Mouse (Mus musculus): ENCODE data around the gene Get4. TPM values are rescaled to one million over a fixed set of nuclear protein-coding genes. Genes with fewer than 3 reads are reported as not detected.

The Get4 gene
- polyA plus RNA-seq, 1 experiment from 2014 or later: 133 TPM

DNA sequence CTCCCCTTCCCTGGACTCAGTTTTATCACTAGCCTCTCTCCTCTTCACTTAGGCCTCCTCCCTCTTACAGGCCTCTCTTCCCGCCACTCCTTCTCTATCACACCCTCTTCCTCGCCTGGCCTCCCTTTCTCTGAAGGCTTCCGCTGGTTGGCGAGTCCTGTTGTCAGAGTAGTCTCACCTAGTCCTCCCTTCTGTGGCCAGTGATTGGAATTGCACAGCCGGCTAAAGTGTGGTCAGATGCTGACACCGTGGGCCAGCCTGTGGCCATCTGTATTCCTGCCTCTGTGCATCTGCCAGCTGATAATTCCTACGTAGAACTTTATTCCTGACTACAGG lies 754 bp downstream of the Get4 start:
- H3K4me1 ChIP-seq (replicated peaks; ENCODE audit: control insufficient read depth, insufficient read depth): peaks cover 11% of the 10 kb centered on the region
- H3K4me2 ChIP-seq (replicated peaks; ENCODE audit: low read depth): peak overlapping the region; percentile 88
- H3K4me3 ChIP-seq (ENCODE audit: low read depth, low read length): peak overlapping the region; percentile 76
- DNase-seq (ENCODE audit: low spot score) (no peak), ATAC-seq (ENCODE audit: low FRiP score, low TSS enrichment) (peak; percentile 36)
- WGBS: under 1% methylated on average over 7 of the region's 7 CpGs
- TF ChIP-seq EP300 (optimal IDR thresholded peaks at IDR 0.05) (peak; percentile 32), CTCF (IDR thresholded peaks at IDR 0.05; ENCODE audit: low read depth) (peak; percentile 30)
- peak overlapping the region; percentile 95 for H3K27ac ChIP-seq (replicated peaks)
- peak overlapping the region; percentile 80 for H3K9ac ChIP-seq (ENCODE audit: low read length)
- H3K9me3 ChIP-seq (ENCODE audit: control insufficient read depth, low read length): no peaks in the 10 kb centered on the region
- H3K27me3 ChIP-seq (ENCODE audit: control insufficient read depth, insufficient read depth, low read length): no peaks in the 10 kb centered on the region
- H3K36me3 ChIP-seq (ENCODE audit: control insufficient read depth, insufficient read depth, low read length): peaks cover 10% of the 10 kb centered on the region; the same call in 1 of the 2 replicates

DNA sequence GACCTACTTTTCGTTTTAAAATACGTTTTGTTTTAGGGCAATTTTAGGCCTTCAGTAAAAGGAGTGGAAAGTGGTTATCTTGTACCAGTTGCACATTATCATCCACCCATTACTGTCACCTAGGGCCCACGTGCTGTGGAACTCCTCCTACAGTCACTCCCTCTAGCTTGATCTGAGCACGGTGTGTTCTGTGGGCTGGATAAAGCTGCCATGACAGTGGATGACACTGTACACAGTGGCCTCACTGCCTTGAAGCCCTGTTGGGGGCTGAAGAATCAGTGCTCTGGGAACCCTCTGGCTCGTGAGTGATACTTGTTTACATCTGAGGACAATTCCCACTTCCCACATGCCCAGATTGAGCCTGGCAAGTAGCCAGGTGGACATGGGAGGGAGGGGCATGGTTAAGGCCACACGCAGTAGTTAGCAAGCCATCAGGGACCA lies 1.2 kb downstream of the Get4 start:
- peaks cover 11% of the 10 kb centered on the region for H3K4me1 ChIP-seq (replicated peaks; ENCODE audit: control insufficient read depth, insufficient read depth)
- WGBS: 3% methylated on average over 6 of the region's 6 CpGs

GRCm38 (mm10) chr5:139254938-139255337 lies 2.8 kb downstream of the Get4 start:
- Histone ChIP-seq H3K36me3 (ENCODE audit: control insufficient read depth, insufficient read depth, low read length) (peaks cover 2% of the 10 kb centered on the region; the same call in 1 of the 2 replicates), H3K4me1 (replicated peaks; ENCODE audit: control insufficient read depth, insufficient read depth) (peaks cover 11% of the 10 kb centered on the region), H3K27ac (replicated peaks) (no peak overlapping the region), H3K9ac (ENCODE audit: low read length) (no peak overlapping the region), H3K27me3 (ENCODE audit: control insufficient read depth, insufficient read depth, low read length) (no peaks in the 10 kb centered on the region), H3K9me3 (ENCODE audit: control insufficient read depth, low read length) (no peaks in the 10 kb centered on the region), H3K4me2 (replicated peaks; ENCODE audit: low read depth) (no peak overlapping the region), H3K4me3 (ENCODE audit: low read depth, low read length) (no peak overlapping the region)
- TF ChIP-seq EP300 (optimal IDR thresholded peaks at IDR 0.05) (no peak), CTCF (IDR thresholded peaks at IDR 0.05; ENCODE audit: low read depth) (peak; percentile 44)
- DNase-seq (ENCODE audit: low spot score): no peak
- WGBS: 81% methylated on average over 6 of the region's 6 CpGs
- ATAC-seq (ENCODE audit: low FRiP score, low TSS enrichment): no peak

More for the DNA sequence above, 1.2 kb downstream of the Get4 start:
- TF ChIP-seq CTCF (IDR thresholded peaks at IDR 0.05; ENCODE audit: low read depth): no peak
- no peak for TF ChIP-seq EP300 (optimal IDR thresholded peaks at IDR 0.05)
- Histone ChIP-seq H3K27me3 (ENCODE audit: control insufficient read depth, insufficient read depth, low read length) (no peaks in the 10 kb centered on the region), H3K36me3 (ENCODE audit: control insufficient read depth, insufficient read depth, low read length) (peaks cover 6% of the 10 kb centered on the region; the same call in 1 of the 2 replicates), H3K4me3 (ENCODE audit: low read depth, low read length) (peak overlapping the region; percentile 76), H3K4me2 (replicated peaks; ENCODE audit: low read depth) (peak overlapping the region; percentile 88), H3K9me3 (ENCODE audit: control insufficient read depth, low read length) (no peaks in the 10 kb centered on the region), H3K27ac (replicated peaks) (peak overlapping the region; percentile 95), H3K9ac (ENCODE audit: low read length) (peak overlapping the region; percentile 80)
- peak; percentile 63 for DNase-seq (ENCODE audit: low spot score)
- ATAC-seq (ENCODE audit: low FRiP score, low TSS enrichment): peak; percentile 51

DNA sequence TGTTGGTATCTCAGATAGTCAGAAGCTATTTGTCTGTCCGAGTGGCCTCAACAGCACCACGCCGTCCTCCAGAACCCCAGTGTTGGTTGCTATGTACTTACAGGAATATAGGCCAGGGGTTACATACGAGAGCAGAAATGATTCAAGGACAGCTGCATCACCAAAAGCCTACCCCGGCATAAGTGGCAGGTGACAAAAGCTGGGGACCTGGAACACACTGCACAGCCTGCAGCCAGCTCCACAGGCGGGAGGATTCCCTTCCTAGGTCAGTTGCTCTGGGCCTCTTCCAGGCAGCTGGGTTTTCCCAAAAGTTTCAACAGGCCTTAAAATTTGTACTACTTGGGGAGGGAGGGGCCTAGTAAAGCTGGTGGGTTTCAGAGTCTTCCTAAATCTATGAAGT lies 3.7 kb downstream of the Get4 start:
- Histone ChIP-seq H3K4me2 (replicated peaks; ENCODE audit: low read depth) (no peak overlapping the region), H3K9ac (ENCODE audit: low read length) (no peak overlapping the region), H3K36me3 (ENCODE audit: control insufficient read depth, insufficient read depth, low read length) (peaks cover 2% of the 10 kb centered on the region; the same call in 1 of the 2 replicates), H3K27ac (replicated peaks) (no peak overlapping the region), H3K27me3 (ENCODE audit: control insufficient read depth, insufficient read depth, low read length) (no peaks in the 10 kb centered on the region), H3K4me3 (ENCODE audit: low read depth, low read length) (no peak overlapping the region), H3K9me3 (ENCODE audit: control insufficient read depth, low read length) (no peaks in the 10 kb centered on the region), H3K4me1 (replicated peaks; ENCODE audit: control insufficient read depth, insufficient read depth) (peaks cover 14% of the 10 kb centered on the region)
- no peak for DNase-seq (ENCODE audit: low spot score)
- no peak for ATAC-seq (ENCODE audit: low FRiP score, low TSS enrichment)
- TF ChIP-seq CTCF (IDR thresholded peaks at IDR 0.05; ENCODE audit: low read depth): no peak
- no peak for TF ChIP-seq EP300 (optimal IDR thresholded peaks at IDR 0.05)
- 83% methylated on average over 6 of the region's 6 CpGs for WGBS

DNA sequence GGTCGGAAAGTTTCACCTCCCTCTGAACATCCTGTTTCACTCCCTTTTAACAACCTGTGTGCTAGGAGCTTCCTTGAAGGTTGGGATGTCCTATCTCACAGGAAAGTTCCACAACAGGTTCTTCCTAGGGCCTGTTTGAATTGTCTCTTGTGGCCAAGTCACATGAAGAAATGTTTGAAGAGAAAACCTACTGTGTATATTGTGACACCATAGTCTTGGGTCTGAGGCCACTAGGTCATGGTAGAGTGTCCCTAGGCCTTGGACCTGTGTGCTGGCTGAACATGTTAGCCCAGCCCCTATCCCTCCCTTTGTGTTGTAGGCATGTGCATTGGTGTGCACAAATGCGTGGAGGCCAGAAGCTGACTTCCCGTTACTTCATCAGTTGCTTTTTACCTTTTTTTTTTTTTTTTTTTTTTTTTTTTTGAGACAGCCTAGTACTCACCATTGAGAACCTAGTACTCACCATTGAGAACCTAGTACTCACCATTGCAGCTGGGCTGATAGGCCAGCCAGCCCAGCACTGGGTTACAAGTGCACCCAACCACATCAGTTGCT lies 4.2 kb downstream of the Get4 start:
- ATAC-seq (ENCODE audit: low FRiP score, low TSS enrichment): no peak
- H3K9ac ChIP-seq (ENCODE audit: low read length): no peak overlapping the region

GRCm38 (mm10) chr5:139257265-139257664 lies 5.1 kb downstream of the Get4 start:
- H3K36me3 ChIP-seq (ENCODE audit: control insufficient read depth, insufficient read depth, low read length): peaks cover 2% of the 10 kb centered on the region; the same call in 1 of the 2 replicates
- H3K4me3 ChIP-seq (ENCODE audit: low read depth, low read length): no peak overlapping the region
- 100% methylated on average over 1 of the region's 1 CpGs for WGBS
- H3K9ac ChIP-seq (ENCODE audit: low read length): no peak overlapping the region
- ATAC-seq (ENCODE audit: low FRiP score, low TSS enrichment) (no peak), DNase-seq (ENCODE audit: low spot score) (no peak)
- H3K4me1 ChIP-seq (replicated peaks; ENCODE audit: control insufficient read depth, insufficient read depth): peaks cover 12% of the 10 kb centered on the region
- H3K4me2 ChIP-seq (replicated peaks; ENCODE audit: low read depth): no peak overlapping the region
- no peak overlapping the region for H3K27ac ChIP-seq (replicated peaks)
- no peaks in the 10 kb centered on the region for H3K27me3 ChIP-seq (ENCODE audit: control insufficient read depth, insufficient read depth, low read length)
- no peaks in the 10 kb centered on the region for H3K9me3 ChIP-seq (ENCODE audit: control insufficient read depth, low read length)
- TF ChIP-seq CTCF (IDR thresholded peaks at IDR 0.05; ENCODE audit: low read depth) (no peak), EP300 (optimal IDR thresholded peaks at IDR 0.05) (no peak)

More for the DNA sequence above, 4.2 kb downstream of the Get4 start:
- no peaks in the 10 kb centered on the region for H3K27me3 ChIP-seq (ENCODE audit: control insufficient read depth, insufficient read depth, low read length)
- H3K4me3 ChIP-seq (ENCODE audit: low read depth, low read length): no peak overlapping the region
- no peak overlapping the region for H3K4me2 ChIP-seq (replicated peaks; ENCODE audit: low read depth)
- H3K36me3 ChIP-seq (ENCODE audit: control insufficient read depth, insufficient read depth, low read length): peaks cover 2% of the 10 kb centered on the region; the same call in 1 of the 2 replicates
- no peak for TF ChIP-seq CTCF (IDR thresholded peaks at IDR 0.05; ENCODE audit: low read depth)
- TF ChIP-seq EP300 (optimal IDR thresholded peaks at IDR 0.05): no peak
- no peak overlapping the region for H3K27ac ChIP-seq (replicated peaks)
- H3K4me1 ChIP-seq (replicated peaks; ENCODE audit: control insufficient read depth, insufficient read depth): peaks cover 14% of the 10 kb centered on the region
- WGBS: 67% methylated on average over 3 of the region's 3 CpGs
- no peaks in the 10 kb centered on the region for H3K9me3 ChIP-seq (ENCODE audit: control insufficient read depth, low read length)
- DNase-seq (ENCODE audit: low spot score): no peak
